Mouse (Mus musculus) neural tube, embryonic 14.5 days (tissue): ENCODE results near the gene Tfap2c. TPM values are rescaled to one million over a fixed set of nuclear protein-coding genes. Genes with fewer than 3 reads are reported as not detected.

Experiments used
- ATAC-seq: fragments of 200-750 bp; cut with Nextera tagmentation; 2 replicates; pipeline ENCODE4 v1.8.0; 2017; ENCODE audit warnings: low read depth, mild to moderate bottlenecking, moderate TSS enrichment, moderate library complexity
- H3K27ac ChIP-seq: fragments of 300-500 bp; sonication (generic); 2 replicates; pipeline ENCODE4 v1.5.1; 2014; ENCODE audit warnings: low read depth, mild to moderate bottlenecking, control low read depth, low read length, moderate library complexity, mixed read lengths
- H3K27me3 ChIP-seq: fragments of 300-500 bp; sonication (generic); 2 replicates; pipeline ENCODE4 v1.6.1; 2014; ENCODE audit warnings: low read length; ENCODE audit not compliant: control insufficient read depth, insufficient read depth
- H3K36me3 ChIP-seq: fragments of 300-500 bp; sonication (generic); 2 replicates; pipeline ENCODE4 v1.6.1; 2014; ENCODE audit warnings: low read length, mixed read lengths; ENCODE audit not compliant: control insufficient read depth, insufficient read depth
- H3K4me1 ChIP-seq: fragments of 300-500 bp; sonication (generic); 2 replicates; pipeline ENCODE4 v1.6.1; 2014; ENCODE audit warnings: low read length; ENCODE audit not compliant: control insufficient read depth, insufficient read depth
- H3K4me2 ChIP-seq: fragments of 300-500 bp; sonication (generic); 2 replicates; pipeline ENCODE4 v1.6.1; 2014; ENCODE audit warnings: mild to moderate bottlenecking, low read depth, low read length, control low read depth
- H3K4me3 ChIP-seq: fragments of 300-500 bp; sonication (generic); 2 replicates; pipeline ENCODE4 v1.5.1; 2014; ENCODE audit warnings: low read depth, low read length, control low read depth, mixed read lengths
- H3K9ac ChIP-seq: fragments of 300-500 bp; sonication (generic); replicated peaks from 2 replicates; pipeline ENCODE4 v1.6.1; 2014; ENCODE audit warnings: low read depth, mild to moderate bottlenecking, control low read depth, low read length, mixed read lengths
- H3K9me3 ChIP-seq: fragments of 300-500 bp; sonication (generic); 2 replicates; pipeline ENCODE4 v1.6.1; 2016; ENCODE audit warnings: low read length; ENCODE audit not compliant: control insufficient read depth
- whole genome bisulfite sequencing: fragments of 180-500 bp; shearing (Covaris S2); extraction: QIAGEN DNeasy Blood & Tissue Kit; methylation state at CpG from one replicate; pipeline ENCODE4 v1.1.7; 2014; 5-methylcytosine and 5-hydroxymethylcytosine counted together
- polyA plus RNA-seq: library from polyadenylated mRNA; unstranded; fragments of >200 nt; fragmentation: Nextera tagmentation; extraction: Ambion mirVana; gene quantifications from 2 replicates; pipeline ENCODE4 v1.2.1, GENCODE M21; 2014

The Tfap2c gene
- polyA plus RNA-seq, 1 experiment from 2014 or later, result 0.09 TPM

- 2% methylated on average over 27 of the region's 27 CpGs for WGBS
- H3K4me3 ChIP-seq, result no peak overlapping the region
- no peaks in the 10 kb centered on the region for H3K9me3 ChIP-seq
- H3K36me3 ChIP-seq, result no peaks in the 10 kb centered on the region
- ATAC-seq, result no peak
- H3K9ac ChIP-seq, result no peak overlapping the region
- H3K4me1 ChIP-seq, result peaks cover 6% of the 10 kb centered on the region; the same call in 1 of the 2 replicates
- peaks cover 53% of the 10 kb centered on the region for H3K27me3 ChIP-seq
- no peak overlapping the region for H3K27ac ChIP-seq
- no peak overlapping the region for H3K4me2 ChIP-seq
Observed at GRCm38 (mm10) chr2:172547807-172548586, 1.4 kb upstream of the Tfap2c start.

- H3K4me2 ChIP-seq, result no peak overlapping the region
Observed at GRCm38 (mm10) chr2:172548672-172549255, 629 bp upstream of the Tfap2c start.

GRCm38 (mm10) chr2:172550364-172551080 is 1.1 kb downstream of the Tfap2c start:
- Histone ChIP-seq H3K27ac (no peak overlapping the region), H3K9ac (no peak overlapping the region), H3K27me3 (peaks cover 56% of the 10 kb centered on the region), H3K4me1 (peaks cover 6% of the 10 kb centered on the region; the same call in 1 of the 2 replicates), H3K36me3 (no peaks in the 10 kb centered on the region), H3K4me2 (no peak overlapping the region), H3K9me3 (no peaks in the 10 kb centered on the region), H3K4me3 (0 out of 2 replicates have a peak overlapping the region, but pooled peaks have one; percentile 2)
- ATAC-seq, result peak; percentile 54; the same call in 1 of the 2 replicates
- 0% methylated on average over 53 of the region's 62 CpGs for WGBS

More at GRCm38 (mm10) chr2:172548672-172549255, 629 bp upstream of the Tfap2c start:
- H3K27me3 ChIP-seq, result peaks cover 58% of the 10 kb centered on the region
- whole genome bisulfite sequencing, result under 1% methylated on average over 27 of the region's 27 CpGs
- no peaks in the 10 kb centered on the region for H3K9me3 ChIP-seq
- H3K36me3 ChIP-seq, result no peaks in the 10 kb centered on the region
- H3K27ac ChIP-seq, result no peak overlapping the region
- H3K9ac ChIP-seq, result no peak overlapping the region
- ATAC-seq, result no peak
- no peak overlapping the region for H3K4me3 ChIP-seq
- H3K4me1 ChIP-seq, result peaks cover 6% of the 10 kb centered on the region; the same call in 1 of the 2 replicates

GRCm38 (mm10) chr2:172551081-172551720 is 1.8 kb downstream of the Tfap2c start:
- Histone ChIP-seq H3K4me3 (0 out of 2 replicates have a peak overlapping the region, but pooled peaks have one; percentile 2), H3K36me3 (no peaks in the 10 kb centered on the region), H3K4me2 (no peak overlapping the region), H3K9ac (no peak overlapping the region), H3K27ac (no peak overlapping the region), H3K9me3 (no peaks in the 10 kb centered on the region), H3K4me1 (peaks cover 6% of the 10 kb centered on the region; the same call in 1 of the 2 replicates), H3K27me3 (peaks cover 53% of the 10 kb centered on the region)
- no peak for ATAC-seq
- WGBS, result 0% methylated on average over 57 of the region's 57 CpGs

GRCm38 (mm10) chr2:172551872-172552271 is 2.5 kb downstream of the Tfap2c start:
- H3K4me2 ChIP-seq, result no peak overlapping the region
- no peak overlapping the region for H3K9ac ChIP-seq
- H3K4me3 ChIP-seq, result no peak overlapping the region
- H3K4me1 ChIP-seq, result peaks cover 6% of the 10 kb centered on the region; the same call in 1 of the 2 replicates
- no peak for ATAC-seq
- peaks cover 48% of the 10 kb centered on the region for H3K27me3 ChIP-seq
- H3K9me3 ChIP-seq, result no peaks in the 10 kb centered on the region
- no peak overlapping the region for H3K27ac ChIP-seq
- H3K36me3 ChIP-seq, result no peaks in the 10 kb centered on the region
- WGBS, result 3% methylated on average over 12 of the region's 14 CpGs

- H3K4me3 ChIP-seq, result no peak overlapping the region
- H3K9ac ChIP-seq, result no peak overlapping the region
- no peak overlapping the region for H3K4me2 ChIP-seq
- peaks cover 6% of the 10 kb centered on the region; the same call in 1 of the 2 replicates for H3K4me1 ChIP-seq
- WGBS, result 3% methylated on average over 6 of the region's 6 CpGs
- ATAC-seq, result no peak
- H3K36me3 ChIP-seq, result no peaks in the 10 kb centered on the region
- no peaks in the 10 kb centered on the region for H3K9me3 ChIP-seq
- no peak overlapping the region for H3K27ac ChIP-seq
- peaks cover 42% of the 10 kb centered on the region for H3K27me3 ChIP-seq
Observed at GRCm38 (mm10) chr2:172552666-172553065, 3.3 kb downstream of the Tfap2c start.

GRCm38 (mm10) chr2:172554211-172554610 is 4.8 kb downstream of the Tfap2c start:
- Histone ChIP-seq H3K27ac (no peak overlapping the region), H3K4me3 (no peak overlapping the region), H3K9ac (no peak overlapping the region), H3K9me3 (no peaks in the 10 kb centered on the region), H3K27me3 (peaks cover 39% of the 10 kb centered on the region), H3K36me3 (no peaks in the 10 kb centered on the region), H3K4me2 (no peak overlapping the region), H3K4me1 (peaks cover 6% of the 10 kb centered on the region; the same call in 1 of the 2 replicates)
- 76% methylated on average over 9 of the region's 9 CpGs for WGBS
- no peak for ATAC-seq

GRCm38 (mm10) chr2:172558674-172559468 is 9.5 kb downstream of the Tfap2c start:
- Histone ChIP-seq H3K4me3 (no peak overlapping the region), H3K4me2 (no peak overlapping the region), H3K27me3 (peaks cover 17% of the 10 kb centered on the region), H3K36me3 (no peaks in the 10 kb centered on the region), H3K9me3 (no peaks in the 10 kb centered on the region), H3K9ac (no peak overlapping the region), H3K27ac (no peak overlapping the region), H3K4me1 (no peaks in the 10 kb centered on the region)
- WGBS, result 45% methylated on average over 21 of the region's 21 CpGs
- no peak for ATAC-seq
